ENCODE assay signal across 5 mouse cellular contexts in the genomic region with DNA sequence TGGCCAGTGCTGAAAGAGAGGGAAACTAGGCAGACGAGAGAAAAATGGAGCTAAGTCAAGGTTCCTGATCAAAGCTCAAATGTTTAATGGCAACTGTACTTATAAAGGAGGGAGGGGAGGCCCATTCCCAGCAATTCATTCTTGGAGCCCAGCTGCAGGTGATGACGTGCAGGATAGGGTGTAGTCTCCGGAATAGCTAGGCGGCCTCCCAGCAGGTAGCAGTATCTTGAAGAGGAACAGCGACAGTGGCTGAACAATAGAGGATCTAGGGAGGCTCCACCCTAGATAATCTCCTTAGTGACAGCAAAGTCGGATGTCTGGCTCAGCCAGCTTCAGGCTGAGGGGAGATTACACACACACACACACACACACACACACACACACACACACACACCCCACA.
DNase-seq lines count a peak whose midpoint lies in the region.

No protein-coding gene starts in this region.

- DNase-seq in ES-CJ7 (ENCODE audit: low read depth, low spot score) = peak; percentile 75
- DNase-seq in R1 (ENCODE audit: low read depth, low spot score) = peak; percentile 73
- DNase-seq in WW6 (ENCODE audit: low read depth, low spot score) = peak; percentile 33
- peak; percentile 82 for DNase-seq in ZHBTc4 (ENCODE audit: low read depth, low spot score)
- DNase-seq in retina, postnatal 1 day = peak; percentile 50

Comparison
In these comparisons a context has a peak if more than half of its experiments do, and no peak if none do; other contexts are left out.
1. Peak in every context shown above with its lines: DNase-seq.